Mouse (Mus musculus): Measurements from ENCODE around the gene Slc19a1.

DNA sequence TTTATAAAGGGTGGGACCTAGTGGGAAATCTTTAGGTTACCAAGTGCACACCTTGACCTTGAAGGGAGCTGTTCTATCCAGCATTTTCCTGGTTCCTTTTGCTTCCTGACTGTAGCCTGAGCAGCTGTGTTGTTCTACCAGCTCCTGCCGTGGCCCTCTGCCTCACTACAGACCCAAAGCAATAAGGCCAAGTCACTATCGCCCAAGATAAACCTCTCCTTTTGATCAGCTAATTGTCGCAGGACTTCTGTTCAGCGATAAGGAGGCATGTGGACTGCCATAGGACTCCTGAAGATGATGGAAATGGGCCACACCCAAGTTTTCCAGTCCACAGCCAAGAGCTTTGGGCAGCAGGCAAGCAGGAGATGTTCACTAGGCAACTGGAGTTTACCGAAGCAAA lies 7.8 kb upstream of the Slc19a1 start:
- TF ChIP-seq CTCF (IDR thresholded peaks at IDR 0.05; ENCODE audit: control insufficient read depth, insufficient read depth, low read length) (no peak), POLR2A (IDR thresholded peaks at IDR 0.05; ENCODE audit: borderline replicate concordance, control insufficient read depth, low read depth, low read length) (no peak)

Measured in bone marrow, adult 2 months (tissue).